Mouse (Mus musculus) R1 (cell line): ENCODE measurements around the gene Pemt.

Source experiments
- DNase-seq: peaks from one replicate; pipeline ENCODE4 v3.0.0-alpha.2; 2018; ENCODE audit warnings: low read depth, low spot score

Gene Pemt

GRCm38 (mm10) chr11:60046058-60046735 lies at the start of gene Pemt:
Pemt (minus strand) TSS chr11:60046489.
- DNase-seq = peak; percentile 99

- no peak for DNase-seq
Observed at GRCm38 (mm10) chr11:60094909-60095810, 48.9 kb upstream of the Pemt start.

- no peak for DNase-seq
Observed at GRCm38 (mm10) chr11:60093984-60094587, 47.8 kb upstream of the Pemt start.

GRCm38 (mm10) chr11:60093227-60093626 lies 46.9 kb upstream of the Pemt start:
- no peak for DNase-seq

GRCm38 (mm10) chr11:60091422-60091761 lies 45.1 kb upstream of the Pemt start:
- no peak for DNase-seq

GRCm38 (mm10) chr11:60090696-60091421 lies 44.6 kb upstream of the Pemt start:
- no peak for DNase-seq

GRCm38 (mm10) chr11:60088947-60089346 lies 42.7 kb upstream of the Pemt start:
- peak; percentile 92 for DNase-seq

GRCm38 (mm10) chr11:60086676-60087075 lies 40.4 kb upstream of the Pemt start:
- no peak for DNase-seq

GRCm38 (mm10) chr11:60084589-60084988 lies 38.3 kb upstream of the Pemt start:
- peak; percentile 65 for DNase-seq

GRCm38 (mm10) chr11:60076790-60077189 lies 30.5 kb upstream of the Pemt start:
- DNase-seq = peak; percentile 81

GRCm38 (mm10) chr11:60076183-60076582 lies 29.9 kb upstream of the Pemt start:
- DNase-seq = no peak

GRCm38 (mm10) chr11:60073936-60074502 lies 27.7 kb upstream of the Pemt start:
- DNase-seq = no peak

GRCm38 (mm10) chr11:60073121-60073520 lies 26.8 kb upstream of the Pemt start:
- DNase-seq = no peak

- DNase-seq = no peak
Observed at GRCm38 (mm10) chr11:60071221-60071620, 24.9 kb upstream of the Pemt start.

- peak; percentile 62 for DNase-seq
Observed at GRCm38 (mm10) chr11:60070599-60070998, 24.3 kb upstream of the Pemt start.

- no peak for DNase-seq
Observed at GRCm38 (mm10) chr11:60068631-60069030, 22.3 kb upstream of the Pemt start.

- no peak for DNase-seq
Observed at GRCm38 (mm10) chr11:60067646-60068045, 21.4 kb upstream of the Pemt start.

GRCm38 (mm10) chr11:60065267-60065666 lies 19.0 kb upstream of the Pemt start:
- no peak for DNase-seq

GRCm38 (mm10) chr11:60061504-60062006 lies 15.3 kb upstream of the Pemt start:
- DNase-seq = no peak

GRCm38 (mm10) chr11:60060026-60060425 lies 13.7 kb upstream of the Pemt start:
- DNase-seq = peak; percentile 85

GRCm38 (mm10) chr11:60058441-60058840 lies 12.2 kb upstream of the Pemt start:
- DNase-seq = no peak
